Mouse (Mus musculus) left cerebral cortex, postnatal 36 days (tissue): ENCODE data around the gene Smap2. TPM values are rescaled to one million over a fixed set of nuclear protein-coding genes. Genes with fewer than 3 reads are reported as not detected.
"Not testable (repeated sequence)": the region's sequence is repeated elsewhere in the genome, so short reads cannot be mapped to it uniquely, and the experiment has no call there.

Source experiments
- DNase-seq, 2 experiments: peaks; one replicate each; pipeline ENCODE4 v3.0.0; 2021 to 2022; ENCODE audit warnings: low spot score in 2 of 2, mixed read lengths in 1 of 2
- intact Hi-C: fragments of 180-260 bp; cut with DNase I; formaldehyde crosslinking; loops from one replicate; pipeline ENCODE4 v1.15.1; 2025
- total RNA-seq, 2 experiments: library from RNA; stranded (reverse); gene quantifications; 2 replicates each; pipeline ENCODE4 v1.2.3; 2021

The Smap2 gene
- 100 to 1,000 TPM; 185 to 195 TPM for total RNA-seq

DNA sequence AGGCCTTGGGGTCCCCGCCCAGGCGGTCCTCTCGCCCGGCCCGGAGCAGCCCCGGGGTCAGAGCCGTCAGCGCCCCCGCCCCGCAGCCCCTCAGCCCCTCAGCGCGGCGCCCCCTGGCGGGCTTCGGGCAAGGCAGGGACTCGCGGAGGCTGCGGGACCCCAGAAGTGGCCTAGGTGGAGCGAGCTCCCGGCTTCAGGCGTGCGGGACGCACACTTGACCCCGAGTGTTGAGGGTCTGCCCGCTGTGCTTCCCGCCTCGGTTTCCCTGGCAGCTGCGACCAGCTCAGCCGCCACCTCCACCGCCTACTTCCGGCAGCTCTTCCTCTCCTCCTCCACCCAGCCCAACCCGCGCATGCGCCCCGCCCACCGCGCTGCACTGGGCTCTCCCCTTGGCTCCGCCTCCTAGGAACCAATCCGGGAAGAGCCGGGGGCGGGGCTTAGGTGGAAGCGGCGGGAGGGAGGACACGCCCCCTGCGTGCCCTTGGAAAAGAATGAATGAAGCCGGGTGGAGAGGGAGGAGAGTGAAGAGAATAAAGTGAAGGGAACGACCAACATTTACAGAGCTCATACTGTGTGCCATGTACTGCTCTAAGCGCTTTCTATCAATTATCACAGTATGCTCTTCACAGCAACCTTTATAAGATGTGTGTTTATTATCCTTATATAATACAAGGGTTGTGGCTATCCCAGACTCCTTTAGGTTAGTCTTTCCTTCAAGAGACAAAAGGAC, at the start of gene Smap2:
TSS of gene Smap2 (minus strand) at position 320 of the 730 bp plus-strand sequence.
- DNase-seq, result peak; percentile 97 to 99
- intact Hi-C loops, result loop anchor here (1.0 kb wide), 1 partner anchor 31 kb away; no protein-coding TSS in a partner anchor

GRCm38 (mm10) chr4:121065336-121065735, 48.3 kb upstream of the Smap2 start:
- intact Hi-C loops, result no loop called here
- DNase-seq, result no peak

- intact Hi-C loops, result not testable (repeated sequence)
These were observed 42.2 kb upstream of the Smap2 start for GRCm38 (mm10) chr4:121059218-121059617.

GRCm38 (mm10) chr4:121057032-121057431, 40.0 kb upstream of the Smap2 start:
- no peak for DNase-seq
- intact Hi-C loops, result no loop called here

More at GRCm38 (mm10) chr4:121059218-121059617, 42.2 kb upstream of the Smap2 start:
- not testable (repeated sequence) for DNase-seq

DNA sequence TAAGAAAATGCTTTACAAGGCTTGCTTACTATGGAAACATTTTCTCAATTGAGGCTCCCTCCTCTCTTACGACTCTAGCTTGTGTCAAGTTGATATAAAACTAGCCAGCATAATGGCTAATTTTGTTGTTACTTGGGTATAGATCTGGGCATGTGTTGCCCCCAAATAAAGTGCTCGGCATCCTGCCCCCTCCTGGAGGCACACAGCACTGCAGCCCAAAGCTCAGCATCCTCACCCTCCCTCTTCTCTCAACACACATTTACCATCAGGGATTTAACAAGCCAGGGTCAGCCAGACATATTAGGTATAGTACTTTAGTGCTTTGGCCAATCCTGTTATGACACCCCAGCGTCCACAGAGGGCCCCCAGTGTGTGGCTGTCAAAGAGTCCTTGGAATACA, 39.3 kb upstream of the Smap2 start:
- intact Hi-C loops, result no loop called here

GRCm38 (mm10) chr4:121052454-121053323, 35.6 kb upstream of the Smap2 start:
- intact Hi-C loops, result no loop called here
- peak in 1 of 2 experiments; percentile 20 for DNase-seq

More for the DNA sequence above, 39.3 kb upstream of the Smap2 start:
- no peak for DNase-seq

GRCm38 (mm10) chr4:121051863-121052262, 34.8 kb upstream of the Smap2 start:
- intact Hi-C loops, result no loop called here
- DNase-seq, result no peak

GRCm38 (mm10) chr4:121042946-121043345, 25.9 kb upstream of the Smap2 start:
- DNase-seq, result no peak
- intact Hi-C loops, result loop anchor here (10.0 kb wide), 1 partner anchor 182 kb away; no protein-coding TSS in a partner anchor

DNA sequence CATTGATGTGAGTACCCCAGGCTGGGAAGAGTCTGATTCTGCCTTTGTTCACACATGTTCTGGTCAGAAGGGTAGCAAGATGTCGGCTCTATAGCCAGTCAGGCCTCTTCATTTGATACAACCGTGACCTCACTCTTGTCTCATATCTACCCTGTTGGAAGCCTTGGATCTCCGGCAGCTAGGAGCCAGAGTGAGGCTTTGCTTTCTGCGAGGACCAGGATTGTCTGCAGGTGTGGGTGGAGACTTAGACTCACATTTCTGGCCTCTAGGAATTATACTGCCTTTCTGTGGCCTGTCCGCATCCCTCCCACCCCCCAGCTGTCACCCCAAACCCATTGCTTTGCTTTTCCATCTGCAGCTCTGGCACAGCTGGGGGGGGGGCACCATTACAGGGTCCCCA, 25.4 kb upstream of the Smap2 start:
- intact Hi-C loops, result loop anchor here (10.0 kb wide), 1 partner anchor 182 kb away; no protein-coding TSS in a partner anchor
- DNase-seq, result no peak

DNA sequence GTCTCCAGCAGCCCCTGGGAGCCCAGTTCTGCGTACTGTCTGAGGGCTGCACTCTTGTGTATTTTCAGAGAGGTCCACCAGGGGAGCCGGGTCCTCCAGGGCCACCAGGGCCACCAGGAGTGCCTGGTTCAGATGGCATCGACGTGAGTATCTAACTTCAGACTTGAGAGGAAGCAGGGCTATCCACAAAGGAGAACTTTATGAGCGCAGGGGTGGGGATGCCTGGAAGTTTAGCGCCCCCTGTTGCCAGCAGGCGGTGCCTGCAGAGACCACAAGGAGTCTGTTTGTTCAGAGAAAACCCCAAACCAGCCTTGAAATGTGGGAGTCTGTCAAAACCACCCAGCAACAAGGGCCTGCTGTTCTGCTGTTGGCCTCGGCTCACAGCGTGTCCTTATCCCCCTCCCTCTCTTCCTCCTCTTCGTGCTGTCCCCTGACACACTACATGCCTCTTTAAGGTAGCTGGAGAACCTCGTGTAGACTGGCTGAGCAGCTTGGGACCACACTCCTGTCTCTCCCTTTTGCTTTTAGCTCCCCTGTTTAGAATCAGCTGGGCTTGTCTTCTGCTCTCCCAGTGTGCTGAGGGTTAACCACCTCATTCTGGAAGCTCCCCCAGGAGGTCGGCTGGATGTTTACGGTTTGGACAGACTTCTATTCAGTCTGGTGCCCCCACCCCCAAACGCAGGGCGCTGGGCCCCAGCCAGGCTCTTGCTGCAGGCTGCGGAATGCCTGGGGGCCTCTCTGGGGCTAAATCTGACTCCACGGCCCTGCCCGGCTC, 24.0 kb upstream of the Smap2 start:
- DNase-seq, result peak; percentile 62 to 63
- intact Hi-C loops, result loop anchor here (10.0 kb wide), 1 partner anchor 184 kb away; no protein-coding TSS in a partner anchor

DNA sequence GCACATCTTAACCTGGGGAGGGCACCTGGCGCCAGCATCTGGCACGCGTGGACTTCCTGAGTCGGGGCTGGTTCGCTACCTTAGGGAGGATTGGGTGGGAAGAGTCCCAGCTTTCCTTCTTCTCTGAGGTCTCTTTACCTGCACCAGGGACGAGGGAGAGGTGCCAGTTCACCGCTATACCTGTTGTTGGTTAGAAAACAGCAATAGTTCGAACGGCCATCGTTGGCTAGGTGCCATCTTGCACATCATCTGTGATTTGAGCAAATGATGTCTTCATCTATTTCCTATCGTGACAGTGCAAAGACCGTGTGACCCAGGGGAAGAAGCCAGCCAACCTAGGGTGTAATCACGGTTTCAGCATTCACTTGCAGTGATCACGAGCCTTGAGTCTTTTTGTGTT, 23.3 kb upstream of the Smap2 start:
- intact Hi-C loops, result loop anchor here (10.0 kb wide), 1 partner anchor 184 kb away; no protein-coding TSS in a partner anchor
- no peak for DNase-seq

GRCm38 (mm10) chr4:121039331-121040115, 22.5 kb upstream of the Smap2 start, which contains the start of gene Col9a2:
TSS of gene Col9a2 (plus strand) at chr4:121039385.
- DNase-seq, result peak in 1 of 2 experiments; percentile 15

GRCm38 (mm10) chr4:121033006-121033405, 16.0 kb upstream of the Smap2 start:
- no peak for DNase-seq
- intact Hi-C loops, result no loop called here

More at GRCm38 (mm10) chr4:121039331-121040115, 22.5 kb upstream of the Smap2 start, which contains the start of gene Col9a2:
- intact Hi-C loops, result loop anchor here (10.0 kb wide), 1 partner anchor 185 kb away; no protein-coding TSS in a partner anchor

- DNase-seq, result no peak
- intact Hi-C loops, result no loop called here
These were observed 14.4 kb upstream of the Smap2 start for GRCm38 (mm10) chr4:121031440-121031839.

- intact Hi-C loops, result no loop called here
- DNase-seq, result no peak
These were observed 12.6 kb upstream of the Smap2 start for GRCm38 (mm10) chr4:121029632-121030031.

GRCm38 (mm10) chr4:121028659-121029392, 11.8 kb upstream of the Smap2 start:
- intact Hi-C loops, result no loop called here
- DNase-seq, result no peak

DNA sequence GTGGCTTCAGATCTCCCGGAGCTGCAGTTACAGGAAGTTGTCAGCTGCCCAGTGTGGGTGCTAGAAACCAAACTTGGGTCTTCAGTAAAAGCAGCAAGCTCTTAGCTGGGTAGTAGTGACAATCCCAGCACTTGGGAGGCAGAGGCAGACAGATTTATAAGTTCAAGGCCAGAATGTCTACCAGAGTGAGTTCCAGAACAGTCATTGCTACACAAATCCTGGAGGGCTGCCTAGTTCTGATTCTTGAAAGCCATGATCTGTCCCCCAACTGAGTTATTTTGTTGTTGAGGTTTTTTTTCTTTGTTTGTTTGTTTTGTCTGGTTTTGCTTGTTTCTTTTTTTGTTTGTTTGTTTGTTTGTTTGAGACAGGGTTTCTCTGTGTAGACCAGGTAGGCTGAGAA, 11.1 kb upstream of the Smap2 start:
- no peak for DNase-seq
- intact Hi-C loops, result no loop called here

GRCm38 (mm10) chr4:121025681-121026080, 8.6 kb upstream of the Smap2 start:
- intact Hi-C loops, result no loop called here

More at GRCm38 (mm10) chr4:121025681-121026080, 8.6 kb upstream of the Smap2 start:
- no peak for DNase-seq
